Mouse (Mus musculus) forebrain, embryonic 13.5 days (tissue): Measurements from ENCODE around the gene Oas1f. TPM values are rescaled to one million over a fixed set of nuclear protein-coding genes. Genes with fewer than 3 reads are reported as not detected.
"Not testable (repeated sequence)": the region's sequence is repeated elsewhere in the genome, so short reads cannot be mapped to it uniquely, and the experiment has no call there.

Experiments
- ATAC-seq: fragments of 200-750 bp; cut with Nextera tagmentation; 2 replicates; pipeline ENCODE4 v1.8.0; 2017
- H3K27ac ChIP-seq: fragments of 300-500 bp; sonication (generic); 2 replicates; pipeline ENCODE4 v1.5.1; 2015; ENCODE audit warnings: inconsistent platforms, mild to moderate bottlenecking, moderate library complexity
- H3K27me3 ChIP-seq: fragments of 300-500 bp; sonication (generic); 2 replicates; pipeline ENCODE4 v1.6.1; 2015; ENCODE audit warnings: mild to moderate bottlenecking, inconsistent platforms
- H3K36me3 ChIP-seq: fragments of 300-500 bp; sonication (generic); 2 replicates; pipeline ENCODE4 v1.6.1; 2015; ENCODE audit warnings: mild to moderate bottlenecking, inconsistent platforms; ENCODE audit not compliant: poor library complexity, severe bottlenecking
- H3K4me1 ChIP-seq: fragments of 300-500 bp; sonication (generic); 2 replicates; pipeline ENCODE4 v1.6.1; 2015; ENCODE audit warnings: inconsistent platforms
- H3K4me2 ChIP-seq: fragments of 300-500 bp; sonication (generic); 2 replicates; pipeline ENCODE4 v1.6.1; 2015; ENCODE audit warnings: inconsistent platforms, mild to moderate bottlenecking, moderate library complexity
- H3K4me3 ChIP-seq: fragments of 300-500 bp; sonication (generic); 2 replicates; pipeline ENCODE4 v1.5.1; 2015; ENCODE audit warnings: mild to moderate bottlenecking, inconsistent platforms
- H3K9ac ChIP-seq: fragments of 300-500 bp; sonication (generic); 2 replicates; pipeline ENCODE4 v1.6.1; 2015; ENCODE audit warnings: mild to moderate bottlenecking, inconsistent platforms
- H3K9me3 ChIP-seq: fragments of 300-500 bp; sonication (generic); replicated peaks from 2 replicates; pipeline ENCODE4 v1.6.1; 2016; ENCODE audit warnings: inconsistent platforms
- WGBS: fragments of 180-500 bp; shearing (Covaris S2); methylation state at CpG from one replicate; pipeline ENCODE4 v1.1.7; 2015; 5-methylcytosine and 5-hydroxymethylcytosine counted together
- polyA plus RNA-seq: library from polyadenylated mRNA; unstranded; fragments of >200 nt; fragmentation: Nextera tagmentation; extraction: Ambion mirVana; gene quantifications from 2 replicates; pipeline ENCODE4 v1.2.1, GENCODE M21; 2015

The Oas1f gene
- polyA plus RNA-seq, 1 experiment from 2014 or later: not detected

- Histone ChIP-seq H3K9me3 (no peaks in the 10 kb centered on the region), H3K27me3 (no peaks in the 10 kb centered on the region), H3K4me2 (no peak overlapping the region), H3K36me3 (no peaks in the 10 kb centered on the region), H3K9ac (no peak overlapping the region), H3K27ac (no peak overlapping the region), H3K4me1 (peaks cover 13% of the 10 kb centered on the region), H3K4me3 (no peak overlapping the region)
- WGBS: 8% methylated on average over 8 of the region's 8 CpGs
- no peak for ATAC-seq
These were observed 10.2 kb upstream of the Oas1f start for GRCm38 (mm10) chr5:120836731-120837585.

DNA sequence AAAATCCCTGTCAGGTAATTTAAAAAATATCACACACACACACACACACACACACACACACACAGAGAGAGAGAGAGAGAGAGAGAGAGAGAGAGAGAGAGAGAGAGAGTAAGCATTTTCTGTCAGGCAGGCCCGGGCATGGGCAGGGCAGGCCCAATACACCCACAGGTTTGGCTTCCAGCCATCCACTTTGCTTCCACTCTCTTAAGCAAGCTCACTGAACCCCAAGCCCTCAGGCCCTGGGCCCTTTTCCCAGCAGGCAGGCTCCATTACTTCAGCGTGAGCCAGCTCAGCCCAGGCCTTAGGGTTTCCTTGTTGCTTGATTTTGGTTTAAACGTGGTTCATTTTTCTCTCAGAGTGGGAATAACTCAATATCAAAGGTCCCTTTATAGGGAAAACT, 2.5 kb upstream of the Oas1f start:
- Histone ChIP-seq H3K4me3 (no peak overlapping the region), H3K4me2 (no peak overlapping the region), H3K27me3 (no peaks in the 10 kb centered on the region), H3K36me3 (no peaks in the 10 kb centered on the region), H3K9me3 (no peaks in the 10 kb centered on the region), H3K4me1 (no peaks in the 10 kb centered on the region), H3K9ac (no peak overlapping the region), H3K27ac (no peak overlapping the region)
- 73% methylated on average over 3 of the region's 3 CpGs for WGBS
- 0 out of 2 replicates have a peak, but pooled peaks have one; percentile 45 for ATAC-seq

DNA sequence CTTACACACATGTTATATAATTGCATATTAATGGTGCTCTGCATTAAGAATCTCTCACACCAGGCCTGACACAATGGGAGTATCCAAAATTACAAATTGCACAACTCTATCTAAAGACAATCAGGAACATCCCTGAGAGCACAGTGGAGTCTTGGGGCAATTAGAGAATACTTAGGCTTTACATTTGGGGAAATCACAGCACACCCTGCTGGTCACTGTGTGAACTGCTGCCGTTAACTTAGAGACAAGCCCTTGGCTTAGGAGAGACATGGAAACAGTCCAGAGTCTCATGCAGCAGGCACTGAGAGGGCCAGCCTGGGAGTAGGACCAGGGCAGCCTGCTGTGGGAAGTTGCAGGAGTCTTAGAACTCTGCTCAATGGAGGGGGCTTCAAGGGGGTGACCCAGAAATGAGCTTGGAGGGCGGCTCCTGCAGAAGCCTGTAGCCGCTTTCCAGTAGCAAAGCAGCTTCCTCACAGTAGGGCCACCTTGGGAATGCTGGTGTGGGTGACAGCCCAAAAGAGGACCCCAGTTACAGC, 2.5 kb downstream of the Oas1f start:
- no peak overlapping the region for H3K4me2 ChIP-seq
- peaks cover 13% of the 10 kb centered on the region for H3K9me3 ChIP-seq
- no peaks in the 10 kb centered on the region for H3K27me3 ChIP-seq
- H3K27ac ChIP-seq: no peak overlapping the region
- no peaks in the 10 kb centered on the region for H3K36me3 ChIP-seq
- H3K4me1 ChIP-seq: no peaks in the 10 kb centered on the region
- no peak overlapping the region for H3K4me3 ChIP-seq
- no peak overlapping the region for H3K9ac ChIP-seq
- 61% methylated on average over 3 of the region's 3 CpGs for WGBS
- ATAC-seq: no peak

- Histone ChIP-seq H3K27ac (no peak overlapping the region), H3K4me2 (no peak overlapping the region), H3K9ac (no peak overlapping the region), H3K4me3 (no peak overlapping the region), H3K27me3 (no peaks in the 10 kb centered on the region), H3K9me3 (peaks cover 6% of the 10 kb centered on the region), H3K4me1 (no peaks in the 10 kb centered on the region), H3K36me3 (no peaks in the 10 kb centered on the region)
- ATAC-seq: no peak
- 85% methylated on average over 2 of the region's 2 CpGs for WGBS
These were observed 12.1 kb downstream of the Oas1f start for GRCm38 (mm10) chr5:120859241-120859640.

GRCm38 (mm10) chr5:120861121-120861520, 14.0 kb downstream of the Oas1f start, which contains the start of gene Oas1h:
Oas1h (plus strand) TSS chr5:120861421.
- 54% methylated on average over 4 of the region's 4 CpGs for WGBS
- Histone ChIP-seq H3K27me3 (no peaks in the 10 kb centered on the region), H3K4me1 (no peaks in the 10 kb centered on the region), H3K27ac (no peak within 1 kb of the TSS), H3K36me3 (no peaks in the 10 kb centered on the region), H3K4me2 (no peak within 1 kb of the TSS), H3K4me3 (no peak within 1 kb of the TSS), H3K9ac (no peak within 1 kb of the TSS), H3K9me3 (no peaks in the 10 kb centered on the region)
- no peak for ATAC-seq

DNA sequence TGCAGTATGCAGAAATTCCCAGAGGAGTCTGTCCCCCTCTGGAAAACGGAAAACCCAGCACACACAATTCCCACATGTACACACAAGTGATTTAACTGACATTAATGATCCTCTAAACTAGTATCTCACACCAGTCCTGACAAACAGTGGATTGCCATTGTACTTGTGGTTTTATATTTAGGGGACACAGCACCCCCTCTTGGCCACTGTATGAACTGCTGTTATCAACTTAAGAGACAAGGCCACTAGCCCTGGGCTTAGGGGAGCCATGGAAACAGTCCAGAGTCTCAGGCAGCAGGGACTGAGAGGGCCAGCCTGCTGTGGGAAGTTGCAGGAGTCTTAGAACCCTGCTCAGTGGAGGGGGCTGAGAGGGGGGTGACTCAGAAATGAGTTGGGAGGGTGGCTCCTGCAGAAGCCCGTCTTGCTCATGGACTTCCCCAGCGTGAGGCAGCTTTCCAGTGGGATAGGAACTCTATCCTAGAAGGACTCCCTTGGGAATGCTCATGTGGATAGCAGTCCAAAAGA, 18.2 kb downstream of the Oas1f start:
- Histone ChIP-seq H3K9me3 (0 out of 2 replicates have a peak, but pooled peaks cover 5% of the 10 kb centered on the region), H3K4me2 (no peak overlapping the region), H3K4me1 (no peaks in the 10 kb centered on the region), H3K27ac (no peak overlapping the region), H3K27me3 (no peaks in the 10 kb centered on the region), H3K9ac (no peak overlapping the region), H3K36me3 (no peaks in the 10 kb centered on the region), H3K4me3 (no peak overlapping the region)
- WGBS: 63% methylated on average over 3 of the region's 3 CpGs
- no peak for ATAC-seq

DNA sequence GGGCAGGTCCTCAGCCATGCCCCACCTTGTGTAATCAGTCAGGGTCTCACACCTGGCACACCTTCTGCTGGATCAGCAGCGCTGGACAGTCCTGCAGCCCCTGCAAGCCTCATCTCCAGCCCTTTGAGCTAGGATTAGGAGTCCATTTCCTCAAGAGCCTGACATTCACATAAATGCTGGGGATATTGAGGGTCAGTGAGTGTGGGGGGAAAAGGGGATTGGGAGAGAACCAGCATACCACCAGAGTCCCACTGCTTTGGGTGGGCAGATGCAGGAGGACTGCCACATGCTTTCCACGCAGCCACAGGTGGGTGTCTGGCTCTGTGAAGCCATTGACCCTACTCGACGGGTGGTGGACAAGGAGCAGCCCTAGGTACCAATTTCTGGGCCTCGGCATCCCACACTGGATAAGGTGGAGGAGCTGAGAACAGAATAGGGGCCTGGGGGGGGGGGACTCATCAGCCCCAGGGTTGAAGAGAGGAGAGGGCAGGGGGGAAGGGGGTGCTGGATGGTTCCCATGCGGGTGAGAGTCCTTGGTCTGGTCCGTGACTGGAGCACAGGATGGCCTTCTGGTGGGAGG, 22.4 kb downstream of the Oas1f start:
- Histone ChIP-seq H3K36me3 (no peaks in the 10 kb centered on the region), H3K27me3 (no peaks in the 10 kb centered on the region), H3K27ac (no peak overlapping the region), H3K4me1 (no peaks in the 10 kb centered on the region), H3K9me3 (0 out of 2 replicates have a peak, but pooled peaks cover 5% of the 10 kb centered on the region), H3K9ac (no peak overlapping the region), H3K4me3 (no peak overlapping the region), H3K4me2 (no peak overlapping the region)
- 87% methylated on average over 7 of the region's 7 CpGs for whole genome bisulfite sequencing
- ATAC-seq: no peak

GRCm38 (mm10) chr5:120870081-120870480, 22.9 kb downstream of the Oas1f start:
- WGBS: 59% methylated on average over 3 of the region's 3 CpGs
- no peak overlapping the region for H3K9ac ChIP-seq
- H3K27ac ChIP-seq: no peak overlapping the region

GRCm38 (mm10) chr5:120870782-120871181, 23.6 kb downstream of the Oas1f start:
- Histone ChIP-seq H3K4me2 (no peak overlapping the region), H3K9me3 (0 out of 2 replicates have a peak, but pooled peaks cover 5% of the 10 kb centered on the region), H3K27me3 (no peaks in the 10 kb centered on the region), H3K9ac (no peak overlapping the region), H3K4me3 (no peak overlapping the region), H3K27ac (no peak overlapping the region), H3K36me3 (no peaks in the 10 kb centered on the region), H3K4me1 (no peaks in the 10 kb centered on the region)
- 75% methylated on average over 7 of the region's 7 CpGs for WGBS
- no peak for ATAC-seq

More at GRCm38 (mm10) chr5:120870081-120870480, 22.9 kb downstream of the Oas1f start:
- no peak for ATAC-seq
- Histone ChIP-seq H3K4me1 (no peaks in the 10 kb centered on the region), H3K4me3 (no peak overlapping the region), H3K4me2 (no peak overlapping the region), H3K27me3 (no peaks in the 10 kb centered on the region), H3K36me3 (no peaks in the 10 kb centered on the region), H3K9me3 (0 out of 2 replicates have a peak, but pooled peaks cover 5% of the 10 kb centered on the region)

- no peak overlapping the region for H3K4me3 ChIP-seq
- H3K9me3 ChIP-seq: 0 out of 2 replicates have a peak, but pooled peaks cover 5% of the 10 kb centered on the region
- WGBS: 66% methylated on average over 2 of the region's 2 CpGs
- H3K27me3 ChIP-seq: no peaks in the 10 kb centered on the region
- H3K4me2 ChIP-seq: no peak overlapping the region
- no peak overlapping the region for H3K27ac ChIP-seq
- no peaks in the 10 kb centered on the region for H3K36me3 ChIP-seq
- H3K9ac ChIP-seq: no peak overlapping the region
- no peak for ATAC-seq
- H3K4me1 ChIP-seq: no peaks in the 10 kb centered on the region
These were observed 24.3 kb downstream of the Oas1f start for GRCm38 (mm10) chr5:120871469-120871868.

DNA sequence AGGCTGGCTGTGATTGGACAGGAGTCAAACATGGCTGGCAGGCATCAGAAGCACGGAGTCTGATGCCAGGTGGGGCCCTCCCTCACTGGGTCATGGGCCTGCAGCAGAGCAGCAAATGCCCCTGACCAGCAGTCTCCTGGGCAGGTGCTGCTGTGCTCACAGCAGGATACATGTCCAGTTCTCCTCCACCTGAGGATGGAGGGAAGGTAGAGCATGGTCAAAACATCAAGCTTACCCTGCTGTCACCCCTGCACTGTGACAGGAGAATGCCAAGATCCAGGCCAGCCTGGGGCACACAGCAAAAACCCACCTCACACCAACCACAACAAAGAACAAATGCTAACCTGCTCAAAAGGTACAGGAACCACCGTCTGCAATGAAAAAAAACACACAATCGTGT, 29.7 kb downstream of the Oas1f start:
- H3K4me3 ChIP-seq, H3K4me1 ChIP-seq, H3K27me3 ChIP-seq, H3K4me2 ChIP-seq, ATAC-seq, H3K36me3 ChIP-seq, H3K9ac ChIP-seq, H3K27ac ChIP-seq, H3K9me3 ChIP-seq: not testable (repeated sequence)
- 81% methylated on average over 2 of the region's 3 CpGs for WGBS

DNA sequence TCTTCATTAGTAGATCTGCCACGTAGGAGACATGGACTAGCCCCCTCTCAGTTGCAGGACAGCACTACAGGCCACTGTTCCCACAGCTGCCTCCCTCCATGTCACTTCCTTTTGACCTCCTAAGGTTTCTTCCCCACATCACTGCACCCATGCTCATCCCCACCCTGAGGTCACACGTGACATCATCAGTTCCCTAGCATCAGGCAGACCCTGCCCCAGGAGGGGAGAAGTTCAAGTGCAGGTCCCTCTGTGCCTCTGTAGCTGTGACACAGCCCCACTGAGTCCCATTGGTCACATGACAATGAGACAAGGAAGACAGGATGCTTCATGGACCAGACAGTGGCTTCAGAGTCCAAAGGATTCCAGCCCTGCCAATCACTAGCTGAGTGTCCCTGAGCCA, 30.2 kb downstream of the Oas1f start:
- not testable (repeated sequence) for H3K9me3 ChIP-seq, H3K4me3 ChIP-seq, H3K4me2 ChIP-seq, ATAC-seq, H3K36me3 ChIP-seq, H3K27me3 ChIP-seq, H3K27ac ChIP-seq, H3K4me1 ChIP-seq, H3K9ac ChIP-seq
- WGBS: 69% methylated on average over 2 of the region's 2 CpGs
